Mouse (Mus musculus): ENCODE results near the gene Slc30a5.
"Not testable (repeated sequence)": the region's sequence is repeated elsewhere in the genome, so short reads cannot be mapped to it uniquely, and the experiment has no call there.

Slc30a5 gene

GRCm38 (mm10) chr13:100832741-100833639, at the start of gene Slc30a5:
TSS of gene Slc30a5 (minus strand) at chr13:100833427.
- peak; percentile 99 for DNase-seq

GRCm38 (mm10) chr13:100881944-100882343, 48.7 kb upstream of the Slc30a5 start:
- no peak for DNase-seq

- DNase-seq, result no peak
Measured at GRCm38 (mm10) chr13:100879806-100880205, 46.6 kb upstream of the Slc30a5 start.

GRCm38 (mm10) chr13:100879326-100879725, 46.1 kb upstream of the Slc30a5 start:
- no peak for DNase-seq

GRCm38 (mm10) chr13:100878264-100878663, 45.0 kb upstream of the Slc30a5 start:
- no peak for DNase-seq

- no peak for DNase-seq
Measured at GRCm38 (mm10) chr13:100877703-100878102, 44.5 kb upstream of the Slc30a5 start.

GRCm38 (mm10) chr13:100875103-100875502, 41.9 kb upstream of the Slc30a5 start:
- DNase-seq, result no peak

GRCm38 (mm10) chr13:100874588-100874987, 41.4 kb upstream of the Slc30a5 start:
- DNase-seq, result no peak

GRCm38 (mm10) chr13:100873530-100873929, 40.3 kb upstream of the Slc30a5 start:
- DNase-seq, result no peak

- peak; percentile 47 for DNase-seq
Measured at GRCm38 (mm10) chr13:100871445-100872171, 38.4 kb upstream of the Slc30a5 start.

GRCm38 (mm10) chr13:100869813-100870212, 36.6 kb upstream of the Slc30a5 start:
- no peak for DNase-seq

GRCm38 (mm10) chr13:100866311-100866710, 33.1 kb upstream of the Slc30a5 start:
- DNase-seq, result no peak

- no peak for DNase-seq
Measured at GRCm38 (mm10) chr13:100865744-100866143, 32.5 kb upstream of the Slc30a5 start.

GRCm38 (mm10) chr13:100863914-100864313, 30.7 kb upstream of the Slc30a5 start:
- DNase-seq, result not testable (repeated sequence)

- no peak for DNase-seq
Measured at GRCm38 (mm10) chr13:100859117-100859516, 25.9 kb upstream of the Slc30a5 start.

GRCm38 (mm10) chr13:100854174-100854573, 20.9 kb upstream of the Slc30a5 start:
- no peak for DNase-seq

GRCm38 (mm10) chr13:100853120-100853519, 19.9 kb upstream of the Slc30a5 start:
- no peak for DNase-seq

GRCm38 (mm10) chr13:100849137-100849536, 15.9 kb upstream of the Slc30a5 start:
- no peak for DNase-seq

- DNase-seq, result peak; percentile 68
Measured at GRCm38 (mm10) chr13:100846891-100847579, 13.8 kb upstream of the Slc30a5 start.

GRCm38 (mm10) chr13:100846254-100846653, 13.0 kb upstream of the Slc30a5 start:
- DNase-seq, result no peak

- no peak for DNase-seq
Measured at GRCm38 (mm10) chr13:100843944-100844343, 10.7 kb upstream of the Slc30a5 start.

GRCm38 (mm10) chr13:100843016-100843725, 9.9 kb upstream of the Slc30a5 start:
- no peak for DNase-seq

- no peak for DNase-seq
Measured at GRCm38 (mm10) chr13:100841741-100842140, 8.5 kb upstream of the Slc30a5 start.

Data from layer of hippocampus, adult 9-11 months (tissue).